Mouse (Mus musculus): ENCODE results near the gene Gsg1l2. TPM values are rescaled to one million over a fixed set of nuclear protein-coding genes. Genes with fewer than 3 reads are reported as not detected.

Gene Gsg1l2
- total RNA-seq, 1 experiment from 2014 or later = not detected

DNA sequence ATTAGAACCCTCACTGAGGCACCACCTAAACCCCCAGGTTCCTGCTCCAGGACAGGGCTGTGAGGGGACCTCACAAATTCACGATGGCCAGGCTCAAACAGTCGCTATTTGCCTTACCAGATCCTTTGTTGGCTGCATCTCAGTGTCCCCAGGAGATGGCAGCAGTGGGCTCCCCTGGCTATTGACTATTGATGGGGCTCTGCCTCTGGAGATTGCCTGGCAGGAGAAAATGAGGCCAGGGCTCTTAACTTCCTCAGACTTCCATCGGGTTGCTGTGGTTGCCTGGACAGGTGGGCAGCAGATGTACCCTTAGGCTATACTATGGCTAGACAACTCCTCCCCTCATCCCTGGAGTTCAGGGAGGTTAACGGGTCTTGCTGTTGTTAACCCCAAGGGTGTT, 45.8 kb downstream of the Gsg1l2 start:
- peak; percentile 67 for DNase-seq

DNA sequence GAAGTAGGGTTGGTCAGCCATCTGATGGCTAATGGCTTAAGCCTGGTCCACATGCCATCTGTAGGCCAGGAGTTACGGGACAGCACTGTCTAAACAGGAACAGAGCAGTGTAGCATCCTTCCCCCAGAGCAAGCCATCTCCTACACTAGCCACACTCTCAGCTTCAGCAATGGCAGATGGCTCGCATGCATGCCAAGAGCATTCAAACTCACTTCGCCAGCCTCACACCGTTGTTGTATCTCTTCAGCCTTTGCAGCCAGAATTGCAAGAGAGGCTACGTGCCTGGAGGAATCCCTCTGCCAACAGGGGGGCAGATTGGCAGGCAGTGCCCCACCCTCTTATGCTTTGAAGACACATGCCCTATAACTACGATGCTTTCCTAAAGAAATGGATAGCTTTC, 47.2 kb downstream of the Gsg1l2 start:
- no peak for DNase-seq

- DNase-seq = no peak
Observed at GRCm38 (mm10) chr11:67828360-67829059, 54.1 kb downstream of the Gsg1l2 start.

GRCm38 (mm10) chr11:67829530-67829929, 55.1 kb downstream of the Gsg1l2 start:
- no peak for DNase-seq

GRCm38 (mm10) chr11:67831820-67832219, 57.4 kb downstream of the Gsg1l2 start:
- no peak for DNase-seq

DNA sequence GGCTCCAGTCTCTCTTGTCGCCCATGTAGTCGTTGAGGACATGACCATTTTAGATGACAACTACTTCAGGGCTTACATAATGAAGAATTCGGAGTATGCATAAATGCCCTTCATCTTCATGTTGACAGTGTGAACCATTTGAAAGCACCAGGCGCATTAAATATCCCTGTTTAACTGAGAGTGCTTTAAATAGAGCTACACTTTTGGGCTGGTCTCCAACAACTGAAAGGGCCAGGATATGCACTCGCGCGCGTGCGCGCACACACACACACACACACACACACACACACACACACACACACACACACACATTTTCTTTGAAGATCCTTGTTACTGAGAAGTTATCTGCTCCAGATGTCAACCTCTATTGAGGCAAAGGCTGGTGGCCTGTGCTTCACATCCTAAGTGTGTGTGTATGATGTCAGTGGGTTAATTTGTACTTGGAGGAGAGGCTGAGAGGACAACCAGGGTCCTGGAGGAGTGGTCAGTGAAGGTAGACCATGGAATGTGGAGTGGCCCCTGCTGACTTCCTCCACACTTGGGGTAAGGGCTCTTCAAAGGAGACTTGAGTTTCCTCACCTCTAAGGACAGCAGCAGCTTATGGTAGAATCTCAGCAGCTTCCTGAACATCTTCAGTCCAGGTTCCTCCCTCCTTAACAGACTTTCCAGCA, 61.1 kb downstream of the Gsg1l2 start:
- DNase-seq = no peak

Other genes with a start within 250 kb of the Gsg1l2 start
- not detected in 2 replicates for gene Rcvrn, start 79.3 kb upstream of the Gsg1l2 start, total RNA-seq (2021)
- not detected in 2 replicates for gene Glp2r, start 3.5 kb upstream of the Gsg1l2 start, total RNA-seq (2021)
- not detected in 2 replicates for gene Dhrs7c, start 23.6 kb downstream of the Gsg1l2 start, total RNA-seq (2021)
- 2.0 and 2.1 TPM in 2 replicates for gene Usp43, start 147.5 kb downstream of the Gsg1l2 start, total RNA-seq (2021)
- gene Cfap52, start 191.0 kb downstream of the Gsg1l2 start, total RNA-seq (2021) = not detected in 2 replicates
- 28.5 and 35.5 TPM in 2 replicates for gene Stx8, start 191.6 kb downstream of the Gsg1l2 start, total RNA-seq (2021)

Measured in adrenal gland, postnatal 14 days (tissue).